Mouse (Mus musculus) heart, embryonic 11.5 days (tissue): ENCODE measurements around the gene Tbc1d22a. TPM values are rescaled to one million over a fixed set of nuclear protein-coding genes. Genes with fewer than 3 reads are reported as not detected.

ENCODE experiments used
- ATAC-seq: fragments of 200-750 bp; cut with Nextera tagmentation; replicated peaks from 2 replicates; pipeline ENCODE4 v1.8.0; 2017; ENCODE audit warnings: moderate library complexity; ENCODE audit not compliant: insufficient number of reproducible peaks, low FRiP score, low TSS enrichment
- H3K27ac ChIP-seq: fragments of 300-500 bp; sonication (generic); 2 replicates; pipeline ENCODE4 v1.5.1; 2014; ENCODE audit warnings: mild to moderate bottlenecking, low read depth, low read length
- H3K27me3 ChIP-seq: fragments of 300-500 bp; sonication (generic); 2 replicates; pipeline ENCODE4 v1.6.1; 2014; ENCODE audit warnings: mild to moderate bottlenecking, low read length, mixed read lengths; ENCODE audit not compliant: control insufficient read depth, insufficient read depth
- H3K36me3 ChIP-seq: fragments of 300-500 bp; sonication (generic); 2 replicates; pipeline ENCODE4 v1.6.1; 2014; ENCODE audit warnings: mild to moderate bottlenecking, low read length, moderate library complexity, mixed read lengths; ENCODE audit not compliant: control insufficient read depth, insufficient read depth
- H3K4me1 ChIP-seq: fragments of 300-500 bp; sonication (generic); 2 replicates; pipeline ENCODE4 v1.6.1; 2014; ENCODE audit warnings: low read length; ENCODE audit not compliant: control insufficient read depth, insufficient read depth
- H3K4me2 ChIP-seq: fragments of 300-500 bp; sonication (generic); 2 replicates; pipeline ENCODE4 v1.6.1; 2014; ENCODE audit warnings: mild to moderate bottlenecking, moderate library complexity
- H3K4me3 ChIP-seq: fragments of 300-500 bp; sonication (generic); 2 replicates; pipeline ENCODE4 v1.5.1; 2014; ENCODE audit warnings: low read depth, low read length
- H3K9ac ChIP-seq: fragments of 300-500 bp; sonication (generic); 2 replicates; pipeline ENCODE4 v1.6.1; 2014; ENCODE audit warnings: mild to moderate bottlenecking, low read depth, low read length, moderate library complexity
- H3K9me3 ChIP-seq: fragments of 300-500 bp; sonication (generic); replicated peaks from 2 replicates; pipeline ENCODE4 v1.6.1; 2016; ENCODE audit warnings: low read length; ENCODE audit not compliant: control insufficient read depth
- WGBS: fragments of 180-500 bp; shearing (Covaris S2); extraction: QIAGEN DNeasy Blood & Tissue Kit; methylation state at CpG from one replicate; pipeline ENCODE4 v1.1.7; 2014; ENCODE audit not compliant: insufficient replicate concordance; 5-methylcytosine and 5-hydroxymethylcytosine counted together
- polyA plus RNA-seq: library from polyadenylated mRNA; unstranded; fragments of >200 nt; fragmentation: Nextera tagmentation; extraction: Ambion mirVana; gene quantifications from 2 replicates; pipeline ENCODE4 v1.2.1, GENCODE M21; 2014

The Tbc1d22a gene
- polyA plus RNA-seq, 1 experiment from 2014 or later = 6.0 TPM

- Histone ChIP-seq H3K4me3 (no peak overlapping the region), H3K4me1 (0 out of 2 replicates have a peak, but pooled peaks cover 4% of the 10 kb centered on the region), H3K27me3 (peaks cover 2% of the 10 kb centered on the region), H3K36me3 (no peaks in the 10 kb centered on the region), H3K9me3 (no peaks in the 10 kb centered on the region), H3K9ac (no peak overlapping the region), H3K27ac (no peak overlapping the region), H3K4me2 (no peak overlapping the region)
- ATAC-seq = no peak
- WGBS = 82% methylated on average over 12 of the region's 12 CpGs
Measured at GRCm38 (mm10) chr15:86491434-86492099, 277.3 kb downstream of the Tbc1d22a start.

- Histone ChIP-seq H3K36me3 (no peaks in the 10 kb centered on the region), H3K9me3 (no peaks in the 10 kb centered on the region), H3K4me1 (no peaks in the 10 kb centered on the region), H3K4me2 (no peak overlapping the region), H3K4me3 (no peak overlapping the region), H3K9ac (no peak overlapping the region), H3K27me3 (peaks cover 2% of the 10 kb centered on the region), H3K27ac (no peak overlapping the region)
- no peak for ATAC-seq
- WGBS = 72% methylated on average over 5 of the region's 5 CpGs
Measured at GRCm38 (mm10) chr15:86492636-86493035, 278.4 kb downstream of the Tbc1d22a start.

GRCm38 (mm10) chr15:86496209-86496608, 281.9 kb downstream of the Tbc1d22a start:
- H3K9me3 ChIP-seq = no peaks in the 10 kb centered on the region
- no peak overlapping the region for H3K27ac ChIP-seq
- H3K4me2 ChIP-seq = no peak overlapping the region
- WGBS = 77% methylated on average over 4 of the region's 4 CpGs
- H3K4me3 ChIP-seq = no peak overlapping the region
- no peak for ATAC-seq
- H3K36me3 ChIP-seq = no peaks in the 10 kb centered on the region
- H3K27me3 ChIP-seq = peaks cover under 1% of the 10 kb centered on the region
- H3K9ac ChIP-seq = no peak overlapping the region
- H3K4me1 ChIP-seq = no peaks in the 10 kb centered on the region

- no peak overlapping the region for H3K9ac ChIP-seq
- 81% methylated on average over 7 of the region's 7 CpGs for WGBS
- no peak for ATAC-seq
- no peak overlapping the region for H3K4me2 ChIP-seq
- H3K27ac ChIP-seq = no peak overlapping the region
- H3K9me3 ChIP-seq = no peaks in the 10 kb centered on the region
- H3K4me3 ChIP-seq = no peak overlapping the region
- H3K4me1 ChIP-seq = no peaks in the 10 kb centered on the region
- H3K27me3 ChIP-seq = no peaks in the 10 kb centered on the region; the same call in 1 of the 2 replicates
- no peaks in the 10 kb centered on the region for H3K36me3 ChIP-seq
Measured at GRCm38 (mm10) chr15:86496646-86497045, 282.4 kb downstream of the Tbc1d22a start.

GRCm38 (mm10) chr15:86500536-86500935, 286.3 kb downstream of the Tbc1d22a start:
- no peak overlapping the region for H3K4me2 ChIP-seq
- no peaks in the 10 kb centered on the region for H3K9me3 ChIP-seq
- no peaks in the 10 kb centered on the region for H3K36me3 ChIP-seq
- H3K4me3 ChIP-seq = no peak overlapping the region
- H3K27ac ChIP-seq = no peak overlapping the region
- H3K9ac ChIP-seq = no peak overlapping the region
- no peak for ATAC-seq
- no peaks in the 10 kb centered on the region for H3K27me3 ChIP-seq
- H3K4me1 ChIP-seq = no peaks in the 10 kb centered on the region

- Histone ChIP-seq H3K27ac (no peak overlapping the region), H3K27me3 (no peaks in the 10 kb centered on the region), H3K36me3 (no peaks in the 10 kb centered on the region), H3K9me3 (no peaks in the 10 kb centered on the region), H3K4me1 (no peaks in the 10 kb centered on the region), H3K9ac (no peak overlapping the region), H3K4me2 (no peak overlapping the region), H3K4me3 (no peak overlapping the region)
- no peak for ATAC-seq
- 77% methylated on average over 10 of the region's 10 CpGs for WGBS
Measured at GRCm38 (mm10) chr15:86503413-86503812, 289.2 kb downstream of the Tbc1d22a start.

- no peaks in the 10 kb centered on the region for H3K27me3 ChIP-seq
- no peak overlapping the region for H3K9ac ChIP-seq
- no peak overlapping the region for H3K4me2 ChIP-seq
- no peak overlapping the region for H3K27ac ChIP-seq
- H3K4me3 ChIP-seq = no peak overlapping the region
- 61% methylated on average over 4 of the region's 4 CpGs for WGBS
- no peaks in the 10 kb centered on the region for H3K9me3 ChIP-seq
- H3K36me3 ChIP-seq = no peaks in the 10 kb centered on the region
- no peak for ATAC-seq
- no peaks in the 10 kb centered on the region for H3K4me1 ChIP-seq
Measured at GRCm38 (mm10) chr15:86506666-86507065, 292.4 kb downstream of the Tbc1d22a start.

- no peaks in the 10 kb centered on the region for H3K9me3 ChIP-seq
- no peaks in the 10 kb centered on the region for H3K36me3 ChIP-seq
- ATAC-seq = no peak
- H3K4me2 ChIP-seq = no peak overlapping the region
- no peak overlapping the region for H3K4me3 ChIP-seq
- no peaks in the 10 kb centered on the region for H3K4me1 ChIP-seq
- 84% methylated on average over 8 of the region's 8 CpGs for WGBS
- H3K9ac ChIP-seq = no peak overlapping the region
- no peaks in the 10 kb centered on the region for H3K27me3 ChIP-seq
- H3K27ac ChIP-seq = no peak overlapping the region
Measured at GRCm38 (mm10) chr15:86507546-86507945, 293.3 kb downstream of the Tbc1d22a start.
